Mouse (Mus musculus): ENCODE results near the gene Rnf169.
"Not testable (repeated sequence)": the region's sequence is repeated elsewhere in the genome, so short reads cannot be mapped to it uniquely, and the experiment has no call there.

Gene Rnf169

GRCm38 (mm10) chr7:99979081-99979480 is 1.2 kb downstream of the Rnf169 start:
- DNase-seq: no peak

- DNase-seq: no peak
Measured at GRCm38 (mm10) chr7:99978041-99978440, 2.2 kb downstream of the Rnf169 start.

- peak; percentile 28 to 47 for DNase-seq
Measured at GRCm38 (mm10) chr7:99975819-99976575, 4.3 kb downstream of the Rnf169 start.

- DNase-seq: no peak
Measured at GRCm38 (mm10) chr7:99974208-99974970, 5.9 kb downstream of the Rnf169 start.

- DNase-seq: not testable (repeated sequence)
Measured at GRCm38 (mm10) chr7:99972912-99973311, 7.3 kb downstream of the Rnf169 start.

GRCm38 (mm10) chr7:99971926-99972325 is 8.3 kb downstream of the Rnf169 start:
- no peak for DNase-seq

GRCm38 (mm10) chr7:99969151-99969550 is 11.1 kb downstream of the Rnf169 start:
- DNase-seq: no peak

GRCm38 (mm10) chr7:99966011-99966721 is 14.1 kb downstream of the Rnf169 start:
- peak in 1 of 2 experiments; percentile 29 for DNase-seq

- DNase-seq: no peak
Measured at GRCm38 (mm10) chr7:99965020-99965841, 15.0 kb downstream of the Rnf169 start.

GRCm38 (mm10) chr7:99963237-99963860 is 16.9 kb downstream of the Rnf169 start:
- no peak for DNase-seq

- no peak for DNase-seq
Measured at GRCm38 (mm10) chr7:99962536-99963236, 17.6 kb downstream of the Rnf169 start.

GRCm38 (mm10) chr7:99961518-99961917 is 18.7 kb downstream of the Rnf169 start:
- no peak for DNase-seq

GRCm38 (mm10) chr7:99960571-99960970 is 19.7 kb downstream of the Rnf169 start:
- not testable (repeated sequence) for DNase-seq

GRCm38 (mm10) chr7:99957226-99957965 is 22.9 kb downstream of the Rnf169 start:
- no peak for DNase-seq

- no peak for DNase-seq
Measured at GRCm38 (mm10) chr7:99956095-99956494, 24.2 kb downstream of the Rnf169 start.

- DNase-seq: no peak
Measured at GRCm38 (mm10) chr7:99954212-99954611, 26.0 kb downstream of the Rnf169 start.

- DNase-seq: no peak
Measured at GRCm38 (mm10) chr7:99953442-99954098, 26.7 kb downstream of the Rnf169 start.

- DNase-seq: peak; percentile 36 to 54
Measured at GRCm38 (mm10) chr7:99947329-99947728, 32.9 kb downstream of the Rnf169 start.

- no peak for DNase-seq
Measured at GRCm38 (mm10) chr7:99946356-99946755, 33.9 kb downstream of the Rnf169 start.

- DNase-seq: no peak
Measured at GRCm38 (mm10) chr7:99945939-99946338, 34.3 kb downstream of the Rnf169 start.

Data from lung, postnatal 4 days (tissue).